Mouse (Mus musculus) ovary, postnatal 36 days (tissue): Measurements from ENCODE around the gene Prelid1.

Experiments used
- DNase-seq: peaks from one replicate; pipeline ENCODE4 v3.0.0; 2022; ENCODE audit warnings: low spot score, mixed read lengths

The Prelid1 gene

GRCm38 (mm10) chr13:55332331-55332730 lies 12.0 kb downstream of the Prelid1 start:
- DNase-seq: no peak

GRCm38 (mm10) chr13:55335701-55336100 lies 15.4 kb downstream of the Prelid1 start:
- no peak for DNase-seq

- DNase-seq: no peak
Measured at GRCm38 (mm10) chr13:55337341-55337975, 17.2 kb downstream of the Prelid1 start.

- no peak for DNase-seq
Measured at GRCm38 (mm10) chr13:55338131-55339054, 18.1 kb downstream of the Prelid1 start.

- DNase-seq: no peak
Measured at GRCm38 (mm10) chr13:55339259-55339658, 19.0 kb downstream of the Prelid1 start.

- DNase-seq: no peak
Measured at GRCm38 (mm10) chr13:55342469-55342868, 22.2 kb downstream of the Prelid1 start.

- no peak for DNase-seq
Measured at GRCm38 (mm10) chr13:55344286-55344685, 24.0 kb downstream of the Prelid1 start.

GRCm38 (mm10) chr13:55346745-55347144 lies 26.4 kb downstream of the Prelid1 start:
- no peak for DNase-seq

- DNase-seq: no peak
Measured at GRCm38 (mm10) chr13:55361145-55361544, 40.8 kb downstream of the Prelid1 start.

- no peak for DNase-seq
Measured at GRCm38 (mm10) chr13:55361974-55362452, 41.7 kb downstream of the Prelid1 start.

GRCm38 (mm10) chr13:55362453-55363060 lies 42.3 kb downstream of the Prelid1 start, which contains the start of gene Lman2:
TSS of gene Lman2 (minus strand) at chr13:55362783.
- DNase-seq: peak; percentile 93

- no peak for DNase-seq
Measured at GRCm38 (mm10) chr13:55368401-55368800, 48.1 kb downstream of the Prelid1 start.

- no peak for DNase-seq
Measured at GRCm38 (mm10) chr13:55369531-55370114, 49.3 kb downstream of the Prelid1 start, which contains the start of gene Rgs14. TSS of gene Rgs14 (plus strand) at chr13:55369732.

GRCm38 (mm10) chr13:55370234-55370633 lies 49.9 kb downstream of the Prelid1 start:
- no peak for DNase-seq

- no peak for DNase-seq
Measured at GRCm38 (mm10) chr13:55371007-55371681, 50.8 kb downstream of the Prelid1 start.

GRCm38 (mm10) chr13:55371740-55372139 lies 51.4 kb downstream of the Prelid1 start:
- no peak for DNase-seq

- DNase-seq: no peak
Measured at GRCm38 (mm10) chr13:55374206-55374924, 54.1 kb downstream of the Prelid1 start.
